Mouse (Mus musculus) myocyte (in vitro differentiated cells): Measurements from ENCODE around the gene Plxna1. TPM values are rescaled to one million over a fixed set of nuclear protein-coding genes. Genes with fewer than 3 reads are reported as not detected.

Source experiments
- H3K27me3 ChIP-seq: one replicate; pipeline ENCODE4 v1.6.1; 2011; ENCODE audit not compliant: control insufficient read depth, insufficient read depth, insufficient read length
- H3K36me3 ChIP-seq: one replicate; pipeline ENCODE4 v1.6.1; 2011; ENCODE audit not compliant: control insufficient read depth, insufficient read depth
- H3K4me2 ChIP-seq: one replicate; pipeline ENCODE4 v1.6.1; 2011; ENCODE audit warnings: low read depth, control low read depth
- H3K4me3 ChIP-seq: one replicate; pipeline ENCODE4 v1.5.1; 2011; ENCODE audit warnings: mild to moderate bottlenecking, control low read depth, moderate library complexity
- H3K79me2 ChIP-seq: one replicate; pipeline ENCODE4 v1.6.1; 2011; ENCODE audit not compliant: control insufficient read depth, insufficient read depth
- H3ac ChIP-seq: one replicate; pipeline ENCODE4 v1.6.1; 2011; ENCODE audit not compliant: control insufficient read depth, insufficient read length
- CEBPB ChIP-seq: IDR thresholded peaks from 2 replicates; pipeline ENCODE4 v1.6.1; 2011; ENCODE audit warnings: mild to moderate bottlenecking, moderate library complexity; ENCODE audit not compliant: poor library complexity, insufficient read depth, severe bottlenecking
- E2F4 ChIP-seq: IDR thresholded peaks from one replicate; pipeline ENCODE4 v1.6.1; 2011; ENCODE audit warnings: mild to moderate bottlenecking, control low read depth, moderate library complexity; ENCODE audit not compliant: insufficient read depth
- MAX ChIP-seq: IDR thresholded peaks from one replicate; pipeline ENCODE4 v1.6.1; 2011; ENCODE audit warnings: low read depth, mild to moderate bottlenecking, control low read depth
- MYOD1 ChIP-seq, 3 experiments: IDR thresholded peaks; one replicate each; pipeline ENCODE4 v1.6.1; 2011; ENCODE audit warnings: control low read depth in 2 of 3, low read depth in 2 of 3, mild to moderate bottlenecking in 2 of 3, moderate library complexity in 1 of 3; ENCODE audit not compliant: insufficient read length in 2 of 3, control insufficient read depth in 1 of 3
- MYOG ChIP-seq, 3 experiments: IDR thresholded peaks; one replicate each; pipeline ENCODE4 v1.6.1; 2011; ENCODE audit warnings: control low read depth in 2 of 3, low read depth in 2 of 3, mild to moderate bottlenecking in 2 of 3; ENCODE audit not compliant: insufficient read length in 2 of 3, control insufficient read depth in 1 of 3, insufficient read depth in 1 of 3
- POLR2A ChIP-seq: IDR thresholded peaks from one replicate; pipeline ENCODE4 v1.6.1; 2011; ENCODE audit warnings: low read depth, mild to moderate bottlenecking, control low read depth, moderate library complexity; ENCODE audit not compliant: insufficient read length
- POLR2AphosphoS2 ChIP-seq: IDR thresholded peaks from one replicate; pipeline ENCODE4 v1.6.1; 2011; ENCODE audit warnings: low read depth, control low read depth; ENCODE audit not compliant: insufficient read length
- REST ChIP-seq: IDR thresholded peaks from one replicate; pipeline ENCODE4 v1.6.1; 2011; ENCODE audit warnings: mild to moderate bottlenecking, control low read depth, moderate library complexity; ENCODE audit not compliant: insufficient read depth, insufficient read length
- SRF ChIP-seq: IDR thresholded peaks from one replicate; pipeline ENCODE4 v1.6.1; 2011; ENCODE audit warnings: low read depth; ENCODE audit not compliant: control insufficient read depth, insufficient read length
- TCF12 ChIP-seq: IDR thresholded peaks from one replicate; pipeline ENCODE4 v1.6.1; 2011; ENCODE audit warnings: mild to moderate bottlenecking, control low read depth; ENCODE audit not compliant: poor library complexity, insufficient read depth, severe bottlenecking
- TCF3 ChIP-seq: IDR thresholded peaks from one replicate; pipeline ENCODE4 v1.6.1; 2011; ENCODE audit warnings: low read depth, control low read depth; ENCODE audit not compliant: insufficient read length
- USF1 ChIP-seq: IDR thresholded peaks from one replicate; pipeline ENCODE4 v1.6.1; 2011; ENCODE audit warnings: low read depth, mild to moderate bottlenecking, control low read depth, moderate library complexity
- polyA plus RNA-seq: library from polyadenylated mRNA; unstranded; fragments of >200 nt; fragmentation: generic; extraction: Trizol; gene quantifications from one replicate; pipeline ENCODE4 v1.2.1, GENCODE M21; 2012; ENCODE audit warnings: missing spikeins

The Plxna1 gene
- polyA plus RNA-seq, 1 experiment: 64.4 TPM

- peak; percentile 97 to 100 (median 100) for TF ChIP-seq MYOD1 (IDR thresholded peaks at IDR 0.05; ENCODE audit: control insufficient read depth in 1 of 3, insufficient read length in 2 of 3, low read depth in 2 of 3)
- peak; percentile 94 to 100 (median 100) for TF ChIP-seq MYOG (IDR thresholded peaks at IDR 0.05; ENCODE audit: control insufficient read depth in 1 of 3, insufficient read depth in 1 of 3, insufficient read length in 2 of 3, low read depth in 2 of 3)
- TF ChIP-seq CEBPB: no peak
- TF ChIP-seq TCF3: peak; percentile 100
- TF ChIP-seq SRF: peak; percentile 58
- no peak for TF ChIP-seq USF1
- TF ChIP-seq POLR2A: peak; percentile 30
- peak; percentile 17 for TF ChIP-seq POLR2AphosphoS2
- no peak for TF ChIP-seq MAX
- TF ChIP-seq REST: no peak
- TF ChIP-seq TCF12: peak; percentile 100
- TF ChIP-seq E2F4: no peak
- no peak overlapping the region for H3K4me3 ChIP-seq
- H3ac ChIP-seq: no peak overlapping the region
- peaks cover 23% of the 10 kb centered on the region for H3K36me3 ChIP-seq
- H3K27me3 ChIP-seq: no peaks in the 10 kb centered on the region
- peak overlapping the region; percentile 80 for H3K4me2 ChIP-seq
- H3K79me2 ChIP-seq: peaks cover 28% of the 10 kb centered on the region
Measured at GRCm38 (mm10) chr6:89345855-89346254, 16.6 kb downstream of the Plxna1 start.

GRCm38 (mm10) chr6:89345486-89345785 lies 17.0 kb downstream of the Plxna1 start:
- Histone ChIP-seq H3ac (no peak overlapping the region), H3K79me2 (peaks cover 28% of the 10 kb centered on the region), H3K4me3 (no peak overlapping the region), H3K36me3 (peaks cover 24% of the 10 kb centered on the region), H3K4me2 (peak overlapping the region; percentile 80), H3K27me3 (no peaks in the 10 kb centered on the region)
- TF ChIP-seq POLR2AphosphoS2 (peak; percentile 5), MYOD1 (IDR thresholded peaks at IDR 0.05; ENCODE audit: control insufficient read depth in 1 of 3, insufficient read length in 2 of 3, low read depth in 2 of 3) (peak in 2 of 3 experiments; percentile 91 to 92), TCF3 (peak; percentile 12), POLR2A (no peak), MYOG (IDR thresholded peaks at IDR 0.05; ENCODE audit: control insufficient read depth in 1 of 3, insufficient read depth in 1 of 3, insufficient read length in 2 of 3, low read depth in 2 of 3) (peak; percentile 21 to 85 (median 65)), TCF12 (peak; percentile 86)

GRCm38 (mm10) chr6:89344613-89345485 lies 17.6 kb downstream of the Plxna1 start:
- peaks cover 28% of the 10 kb centered on the region for H3K79me2 ChIP-seq
- H3K4me2 ChIP-seq: peak overlapping the region; percentile 80
- TF ChIP-seq SRF (no peak), MYOG (IDR thresholded peaks at IDR 0.05; ENCODE audit: control insufficient read depth in 1 of 3, insufficient read depth in 1 of 3, insufficient read length in 2 of 3, low read depth in 2 of 3) (peak; percentile 48 to 92 (median 78)), POLR2A (no peak), POLR2AphosphoS2 (no peak), MYOD1 (IDR thresholded peaks at IDR 0.05; ENCODE audit: control insufficient read depth in 1 of 3, insufficient read length in 2 of 3, low read depth in 2 of 3) (peak; percentile 20 to 89 (median 80)), TCF12 (peak; percentile 88), CEBPB (no peak), TCF3 (peak; percentile 56)
- H3ac ChIP-seq: no peak overlapping the region
- H3K27me3 ChIP-seq: no peaks in the 10 kb centered on the region
- peaks cover 30% of the 10 kb centered on the region for H3K36me3 ChIP-seq
- H3K4me3 ChIP-seq: no peak overlapping the region

- Histone ChIP-seq H3ac (no peak overlapping the region), H3K36me3 (peaks cover 43% of the 10 kb centered on the region), H3K4me2 (no peak overlapping the region), H3K79me2 (peaks cover 22% of the 10 kb centered on the region), H3K4me3 (no peak overlapping the region), H3K27me3 (no peaks in the 10 kb centered on the region)
- TF ChIP-seq USF1 (no peak), REST (no peak), MYOG (IDR thresholded peaks at IDR 0.05; ENCODE audit: control insufficient read depth in 1 of 3, insufficient read depth in 1 of 3, insufficient read length in 2 of 3, low read depth in 2 of 3) (peak in 1 of 3 experiments; percentile 6)
Measured at GRCm38 (mm10) chr6:89341981-89342380, 20.4 kb downstream of the Plxna1 start.

- no peak overlapping the region for H3K4me3 ChIP-seq
Measured at GRCm38 (mm10) chr6:89339447-89339846, 23.0 kb downstream of the Plxna1 start.

More at GRCm38 (mm10) chr6:89339447-89339846, 23.0 kb downstream of the Plxna1 start:
- no peak for TF ChIP-seq POLR2A
- no peak for TF ChIP-seq SRF
- no peak for TF ChIP-seq TCF12
- TF ChIP-seq MYOD1 (IDR thresholded peaks at IDR 0.05; ENCODE audit: control insufficient read depth in 1 of 3, insufficient read length in 2 of 3, low read depth in 2 of 3): no peak
- TF ChIP-seq CEBPB: no peak
- no peak for TF ChIP-seq TCF3
- TF ChIP-seq POLR2AphosphoS2: no peak
- TF ChIP-seq MYOG (IDR thresholded peaks at IDR 0.05; ENCODE audit: control insufficient read depth in 1 of 3, insufficient read depth in 1 of 3, insufficient read length in 2 of 3, low read depth in 2 of 3): no peak
- TF ChIP-seq MAX: no peak
- TF ChIP-seq E2F4: no peak
- no peak for TF ChIP-seq USF1
- no peaks in the 10 kb centered on the region for H3K27me3 ChIP-seq
- no peak overlapping the region for H3ac ChIP-seq
- peaks cover 18% of the 10 kb centered on the region for H3K79me2 ChIP-seq
- H3K4me2 ChIP-seq: no peak overlapping the region
- H3K36me3 ChIP-seq: peaks cover 52% of the 10 kb centered on the region
